Mouse (Mus musculus): ENCODE data around the gene Tmbim6.
A peak's percentile ranks its signal among the peaks of the same experiment; 100 is the strongest.

Tmbim6 gene

GRCm38 (mm10) chr15:99392486-99393385 is at the start of gene Tmbim6:
TSS of gene Tmbim6 (plus strand) at chr15:99392882.
- peak; percentile 98 to 99 for DNase-seq (ENCODE audit: low read depth in 2 of 2, low spot score in 2 of 2)

- DNase-seq (ENCODE audit: low read depth in 2 of 2, low spot score in 2 of 2) = no peak
These were observed 49.1 kb upstream of the Tmbim6 start for GRCm38 (mm10) chr15:99343414-99344147.

GRCm38 (mm10) chr15:99344148-99344870 is 48.4 kb upstream of the Tmbim6 start:
- no peak for DNase-seq (ENCODE audit: low read depth in 2 of 2, low spot score in 2 of 2)

GRCm38 (mm10) chr15:99344961-99345360 is 47.7 kb upstream of the Tmbim6 start:
- no peak for DNase-seq (ENCODE audit: low read depth in 2 of 2, low spot score in 2 of 2)

- no peak for DNase-seq (ENCODE audit: low read depth in 2 of 2, low spot score in 2 of 2)
These were observed 41.1 kb upstream of the Tmbim6 start for GRCm38 (mm10) chr15:99351610-99352009.

- no peak for DNase-seq (ENCODE audit: low read depth in 2 of 2, low spot score in 2 of 2)
These were observed 40.4 kb upstream of the Tmbim6 start for GRCm38 (mm10) chr15:99352306-99352705.

- DNase-seq (ENCODE audit: low read depth in 2 of 2, low spot score in 2 of 2) = no peak
These were observed 37.0 kb upstream of the Tmbim6 start for GRCm38 (mm10) chr15:99355660-99356059.

- no peak for DNase-seq (ENCODE audit: low read depth in 2 of 2, low spot score in 2 of 2)
These were observed 36.2 kb upstream of the Tmbim6 start for GRCm38 (mm10) chr15:99356462-99356861.

- DNase-seq (ENCODE audit: low read depth in 2 of 2, low spot score in 2 of 2) = no peak
These were observed 33.7 kb upstream of the Tmbim6 start for GRCm38 (mm10) chr15:99358952-99359351.

- no peak for DNase-seq (ENCODE audit: low read depth in 2 of 2, low spot score in 2 of 2)
These were observed 28.6 kb upstream of the Tmbim6 start for GRCm38 (mm10) chr15:99364022-99364530.

GRCm38 (mm10) chr15:99364921-99365320 is 27.8 kb upstream of the Tmbim6 start:
- peak; percentile 16 to 24 for DNase-seq (ENCODE audit: low read depth in 2 of 2, low spot score in 2 of 2)

GRCm38 (mm10) chr15:99368583-99369266 is 24.0 kb upstream of the Tmbim6 start:
- no peak for DNase-seq (ENCODE audit: low read depth in 2 of 2, low spot score in 2 of 2)

GRCm38 (mm10) chr15:99369391-99370171 is 23.1 kb upstream of the Tmbim6 start:
- no peak for DNase-seq (ENCODE audit: low read depth in 2 of 2, low spot score in 2 of 2)

- DNase-seq (ENCODE audit: low read depth in 2 of 2, low spot score in 2 of 2) = peak; percentile 98 to 99
These were observed 22.4 kb upstream of the Tmbim6 start, which contains the start of gene Fmnl3 for GRCm38 (mm10) chr15:99370259-99370691. TSS of gene Fmnl3 (minus strand) at chr15:99370482.

GRCm38 (mm10) chr15:99371526-99372340 is 20.9 kb upstream of the Tmbim6 start:
- no peak for DNase-seq (ENCODE audit: low read depth in 2 of 2, low spot score in 2 of 2)

- DNase-seq (ENCODE audit: low read depth in 2 of 2, low spot score in 2 of 2) = no peak
These were observed 19.9 kb upstream of the Tmbim6 start for GRCm38 (mm10) chr15:99372761-99373160.

- no peak for DNase-seq (ENCODE audit: low read depth in 2 of 2, low spot score in 2 of 2)
These were observed 17.6 kb upstream of the Tmbim6 start for GRCm38 (mm10) chr15:99375036-99375435.

GRCm38 (mm10) chr15:99375581-99375980 is 17.1 kb upstream of the Tmbim6 start:
- DNase-seq (ENCODE audit: low read depth in 2 of 2, low spot score in 2 of 2) = no peak

- no peak for DNase-seq (ENCODE audit: low read depth in 2 of 2, low spot score in 2 of 2)
These were observed 16.4 kb upstream of the Tmbim6 start for GRCm38 (mm10) chr15:99376240-99376639.
